Mouse (Mus musculus) liver, embryonic 11.5 days (tissue): Measurements from ENCODE around the gene Tfcp2. TPM values are rescaled to one million over a fixed set of nuclear protein-coding genes. Genes with fewer than 3 reads are reported as not detected.
"Not testable (repeated sequence)": the region's sequence is repeated elsewhere in the genome, so short reads cannot be mapped to it uniquely, and the experiment has no call there.

Experiments used
- ATAC-seq: fragments of 200-750 bp; cut with Nextera tagmentation; replicated peaks from 2 replicates; pipeline ENCODE4 v1.8.0; 2017; ENCODE audit warnings: moderate number of reproducible peaks, mild to moderate bottlenecking, moderate TSS enrichment, moderate library complexity; ENCODE audit not compliant: low FRiP score
- DNase-seq: peaks from one replicate; pipeline ENCODE4 v3.0.0-alpha.2; 2017; ENCODE audit warnings: low spot score
- H3K27ac ChIP-seq: fragments of 300-500 bp; sonication (generic); 2 replicates; pipeline ENCODE4 v1.5.1; 2014; ENCODE audit warnings: mild to moderate bottlenecking, low read depth, low read length, control low read depth
- H3K27me3 ChIP-seq: fragments of 300-500 bp; sonication (generic); replicated peaks from 2 replicates; pipeline ENCODE4 v1.6.1; 2014; ENCODE audit warnings: low read length, mixed read lengths; ENCODE audit not compliant: control insufficient read depth, insufficient read depth
- H3K36me3 ChIP-seq: fragments of 300-500 bp; sonication (generic); 2 replicates; pipeline ENCODE4 v1.6.1; 2014; ENCODE audit warnings: mild to moderate bottlenecking, low read length, moderate library complexity, mixed read lengths; ENCODE audit not compliant: control insufficient read depth, insufficient read depth
- H3K4me1 ChIP-seq: fragments of 300-500 bp; sonication (generic); replicated peaks from 2 replicates; pipeline ENCODE4 v1.6.1; 2014; ENCODE audit warnings: low read length, mixed read lengths; ENCODE audit not compliant: control insufficient read depth, insufficient read depth
- H3K4me2 ChIP-seq: fragments of 300-500 bp; sonication (generic); 2 replicates; pipeline ENCODE4 v1.6.1; 2014; ENCODE audit warnings: mild to moderate bottlenecking, control low read depth, moderate library complexity
- H3K4me3 ChIP-seq: fragments of 300-500 bp; sonication (generic); 2 replicates; pipeline ENCODE4 v1.5.1; 2014; ENCODE audit warnings: low read depth, low read length, control low read depth
- H3K9ac ChIP-seq: fragments of 300-500 bp; sonication (generic); 2 replicates; pipeline ENCODE4 v1.6.1; 2014; ENCODE audit warnings: low read depth, low read length, control low read depth
- H3K9me3 ChIP-seq: fragments of 300-500 bp; sonication (generic); 2 replicates; pipeline ENCODE4 v1.6.1; 2016; ENCODE audit warnings: low read length, inconsistent platforms, mixed read lengths; ENCODE audit not compliant: control insufficient read depth
- WGBS: fragments of 180-500 bp; shearing (Covaris S2); extraction: QIAGEN DNeasy Blood & Tissue Kit; methylation state at CpG from one replicate; pipeline ENCODE4 v1.1.7; 2014; 5-methylcytosine and 5-hydroxymethylcytosine counted together
- polyA plus RNA-seq: library from polyadenylated mRNA; unstranded; fragments of >200 nt; fragmentation: Nextera tagmentation; extraction: Ambion mirVana; gene quantifications from 2 replicates; pipeline ENCODE4 v1.2.1, GENCODE M21; 2014

Tfcp2 gene
- polyA plus RNA-seq, 1 experiment from 2014 or later = 12.8 TPM

- not testable (repeated sequence) for ATAC-seq, H3K4me1 ChIP-seq, DNase-seq, H3K9ac ChIP-seq, H3K4me3 ChIP-seq, H3K27ac ChIP-seq, H3K36me3 ChIP-seq, H3K9me3 ChIP-seq, H3K27me3 ChIP-seq, H3K4me2 ChIP-seq
- WGBS = 88% methylated on average over 25 of the region's 28 CpGs
Observed at GRCm38 (mm10) chr15:100542876-100543650, 8.7 kb downstream of the Tfcp2 start.

GRCm38 (mm10) chr15:100541426-100541825 lies 10.4 kb downstream of the Tfcp2 start:
- H3K27me3 ChIP-seq = no peaks in the 10 kb centered on the region
- no peak overlapping the region for H3K9ac ChIP-seq
- H3K4me3 ChIP-seq = no peak overlapping the region
- ATAC-seq (no peak), DNase-seq (no peak)
- no peaks in the 10 kb centered on the region for H3K4me1 ChIP-seq
- H3K36me3 ChIP-seq = no peaks in the 10 kb centered on the region; the same call in 1 of the 2 replicates
- 87% methylated on average over 4 of the region's 4 CpGs for whole genome bisulfite sequencing
- H3K9me3 ChIP-seq = no peaks in the 10 kb centered on the region
- H3K4me2 ChIP-seq = no peak overlapping the region
- no peak overlapping the region for H3K27ac ChIP-seq

DNA sequence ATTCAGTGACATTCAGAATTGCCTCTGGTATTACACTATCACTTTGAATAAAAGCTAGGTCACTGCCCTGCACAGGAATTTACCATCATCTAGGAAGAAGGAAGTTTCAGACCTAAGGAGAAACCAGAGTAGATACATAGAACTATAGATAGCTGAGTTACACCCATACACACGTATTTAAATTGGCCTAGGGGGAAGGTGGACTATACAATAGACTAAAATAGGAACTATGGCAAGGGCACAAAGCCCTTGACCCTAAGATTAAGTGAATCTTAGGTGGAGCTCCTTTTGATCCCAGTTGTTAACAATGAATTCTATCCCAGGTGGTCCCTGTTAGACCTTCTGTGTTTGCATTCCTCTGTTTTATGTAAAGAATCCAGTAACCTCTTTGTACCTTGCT lies 10.8 kb downstream of the Tfcp2 start:
- not testable (repeated sequence) for DNase-seq, H3K4me3 ChIP-seq, H3K9ac ChIP-seq, ATAC-seq, H3K4me2 ChIP-seq, H3K27ac ChIP-seq, H3K4me1 ChIP-seq, H3K9me3 ChIP-seq, H3K27me3 ChIP-seq, H3K36me3 ChIP-seq
- WGBS = 69% methylated on average over 1 of the region's 1 CpGs

- ATAC-seq = no peak
- DNase-seq = no peak
- Histone ChIP-seq H3K27me3 (no peaks in the 10 kb centered on the region), H3K27ac (no peak overlapping the region), H3K4me3 (no peak overlapping the region), H3K9ac (no peak overlapping the region), H3K9me3 (no peaks in the 10 kb centered on the region), H3K36me3 (no peaks in the 10 kb centered on the region; the same call in 1 of the 2 replicates), H3K4me2 (no peak overlapping the region), H3K4me1 (no peaks in the 10 kb centered on the region)
- whole genome bisulfite sequencing = 86% methylated on average over 9 of the region's 9 CpGs
Observed at GRCm38 (mm10) chr15:100539411-100539810, 12.4 kb downstream of the Tfcp2 start.

- 75% methylated on average over 6 of the region's 6 CpGs for WGBS
- no peaks in the 10 kb centered on the region for H3K27me3 ChIP-seq
- no peak for ATAC-seq
- H3K27ac ChIP-seq = no peak overlapping the region
- H3K36me3 ChIP-seq = no peaks in the 10 kb centered on the region; the same call in 1 of the 2 replicates
- no peak overlapping the region for H3K9ac ChIP-seq
- H3K4me3 ChIP-seq = no peak overlapping the region
- H3K4me1 ChIP-seq = no peaks in the 10 kb centered on the region
- DNase-seq = no peak
- H3K4me2 ChIP-seq = no peak overlapping the region
- H3K9me3 ChIP-seq = no peaks in the 10 kb centered on the region
Observed at GRCm38 (mm10) chr15:100537913-100538312, 13.9 kb downstream of the Tfcp2 start.

- Histone ChIP-seq H3K4me3 (no peak overlapping the region), H3K9ac (no peak overlapping the region), H3K27ac (no peak overlapping the region), H3K36me3 (0 out of 2 replicates have a peak, but pooled peaks cover 2% of the 10 kb centered on the region), H3K27me3 (no peaks in the 10 kb centered on the region), H3K4me2 (no peak overlapping the region), H3K9me3 (no peaks in the 10 kb centered on the region), H3K4me1 (no peaks in the 10 kb centered on the region; the same call in 1 of the 2 replicates)
- DNase-seq (no peak), ATAC-seq (no peak)
- WGBS = 60% methylated on average over 5 of the region's 5 CpGs
Observed at GRCm38 (mm10) chr15:100527900-100528299, 23.9 kb downstream of the Tfcp2 start.

DNA sequence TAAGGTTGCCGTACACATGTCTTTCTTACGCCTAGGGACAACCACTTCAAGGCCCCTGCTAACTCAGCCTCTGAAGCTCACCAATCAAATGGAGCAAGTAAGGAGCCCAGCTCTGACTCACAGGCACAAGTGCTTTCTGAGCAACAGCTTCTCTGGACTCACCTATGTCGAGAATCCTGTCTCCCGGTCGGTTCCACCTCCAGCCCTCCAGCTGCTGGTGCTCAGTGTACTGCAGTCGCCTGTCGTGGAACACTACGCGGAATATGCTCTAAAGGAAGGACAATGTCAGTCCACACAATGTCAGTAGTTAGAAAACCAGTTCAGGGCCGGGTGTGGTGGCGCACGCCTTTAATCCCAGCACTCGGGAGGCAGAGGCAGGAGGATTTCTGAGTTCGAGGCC lies 26.4 kb downstream of the Tfcp2 start:
- WGBS = 93% methylated on average over 14 of the region's 14 CpGs
- no peak for DNase-seq
- no peaks in the 10 kb centered on the region for H3K9me3 ChIP-seq
- H3K4me1 ChIP-seq = no peaks in the 10 kb centered on the region; the same call in 1 of the 2 replicates
- no peak overlapping the region for H3K9ac ChIP-seq
- H3K4me3 ChIP-seq = no peak overlapping the region
- no peak overlapping the region for H3K27ac ChIP-seq
- ATAC-seq = no peak
- H3K36me3 ChIP-seq = peaks cover 6% of the 10 kb centered on the region; the same call in 1 of the 2 replicates
- H3K27me3 ChIP-seq = no peaks in the 10 kb centered on the region
- no peak overlapping the region for H3K4me2 ChIP-seq

GRCm38 (mm10) chr15:100520306-100520705 lies 31.5 kb downstream of the Tfcp2 start:
- no peaks in the 10 kb centered on the region for H3K4me1 ChIP-seq
- H3K36me3 ChIP-seq = peaks cover 4% of the 10 kb centered on the region; the same call in 1 of the 2 replicates
- DNase-seq (no peak), ATAC-seq (no peak)
- H3K27ac ChIP-seq = no peak overlapping the region
- no peaks in the 10 kb centered on the region for H3K9me3 ChIP-seq
- H3K9ac ChIP-seq = no peak overlapping the region
- no peak overlapping the region for H3K4me3 ChIP-seq
- WGBS = 89% methylated on average over 14 of the region's 14 CpGs
- no peak overlapping the region for H3K4me2 ChIP-seq
- no peaks in the 10 kb centered on the region for H3K27me3 ChIP-seq

DNA sequence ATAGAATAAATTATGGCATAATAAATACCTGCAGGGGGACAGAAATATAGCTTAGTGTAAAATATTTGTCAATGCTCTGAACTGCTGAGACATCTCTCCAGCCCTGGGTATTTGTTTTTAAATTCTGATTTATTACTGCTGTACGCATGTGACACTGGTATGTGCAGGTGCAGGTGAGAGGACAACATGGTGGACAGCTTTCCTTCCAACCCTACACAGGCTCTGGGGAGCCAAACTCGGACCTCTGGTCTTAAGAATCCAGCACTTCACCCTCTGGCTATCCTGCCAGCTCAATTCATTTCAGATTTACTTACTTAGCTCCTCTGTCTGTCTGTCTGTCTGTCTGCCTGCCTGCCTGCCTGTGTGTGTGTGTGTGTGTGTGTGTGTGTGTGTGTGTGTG lies 36.7 kb downstream of the Tfcp2 start:
- Histone ChIP-seq H3K4me1 (no peaks in the 10 kb centered on the region), H3K36me3 (peaks cover 19% of the 10 kb centered on the region), H3K9ac (no peak overlapping the region), H3K27ac (no peak overlapping the region), H3K4me2 (no peak overlapping the region), H3K9me3 (no peaks in the 10 kb centered on the region), H3K27me3 (no peaks in the 10 kb centered on the region), H3K4me3 (no peak overlapping the region)
- WGBS = 84% methylated on average over 2 of the region's 2 CpGs
- DNase-seq (no peak), ATAC-seq (no peak)
